Mouse (Mus musculus) adrenal gland (tissue): ENCODE data around the gene Ctrc.
"Not testable (repeated sequence)": the region's sequence is repeated elsewhere in the genome, so short reads cannot be mapped to it uniquely, and the experiment has no call there.

ENCODE experiments used
- intact Hi-C: fragments of 180-260 bp; cut with DNase I; formaldehyde crosslinking; loops from one replicate; pipeline ENCODE4 v1.15.1; 2025

The Ctrc gene

GRCm38 (mm10) chr4:141789564-141790218 lies 56.5 kb downstream of the Ctrc start:
- intact Hi-C loops: no loop called here

- intact Hi-C loops: no loop called here
Observed at GRCm38 (mm10) chr4:141787462-141787861, 58.7 kb downstream of the Ctrc start.

- intact Hi-C loops: no loop called here
Observed at GRCm38 (mm10) chr4:141787046-141787445, 59.1 kb downstream of the Ctrc start.

GRCm38 (mm10) chr4:141786141-141786540 lies 60.0 kb downstream of the Ctrc start:
- intact Hi-C loops: no loop called here

DNA sequence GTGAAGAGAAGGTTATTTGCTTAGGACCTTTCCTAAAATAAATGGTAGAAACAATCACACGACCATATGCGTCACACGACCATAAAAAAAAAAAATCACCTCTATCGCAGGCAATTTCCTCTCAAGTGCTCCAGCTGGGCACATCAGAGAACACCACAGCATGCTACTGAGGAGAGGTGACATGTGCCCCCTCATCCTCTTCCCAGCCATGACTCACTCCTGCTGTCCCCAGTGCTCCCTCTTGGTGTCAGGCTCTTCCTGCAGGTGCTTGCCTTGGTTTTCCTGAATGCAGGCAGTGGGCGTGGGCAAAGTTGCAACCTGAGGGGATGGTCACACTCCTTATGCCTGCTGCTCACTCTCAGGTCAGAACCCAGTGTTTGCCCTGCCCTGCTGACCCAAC lies 61.3 kb downstream of the Ctrc start:
- intact Hi-C loops: no loop called here

GRCm38 (mm10) chr4:141781201-141781985 lies 64.8 kb downstream of the Ctrc start:
- intact Hi-C loops: no loop called here

GRCm38 (mm10) chr4:141779828-141780227 lies 66.3 kb downstream of the Ctrc start:
- intact Hi-C loops: no loop called here

GRCm38 (mm10) chr4:141773019-141773418 lies 73.1 kb downstream of the Ctrc start:
- intact Hi-C loops: not testable (repeated sequence)

DNA sequence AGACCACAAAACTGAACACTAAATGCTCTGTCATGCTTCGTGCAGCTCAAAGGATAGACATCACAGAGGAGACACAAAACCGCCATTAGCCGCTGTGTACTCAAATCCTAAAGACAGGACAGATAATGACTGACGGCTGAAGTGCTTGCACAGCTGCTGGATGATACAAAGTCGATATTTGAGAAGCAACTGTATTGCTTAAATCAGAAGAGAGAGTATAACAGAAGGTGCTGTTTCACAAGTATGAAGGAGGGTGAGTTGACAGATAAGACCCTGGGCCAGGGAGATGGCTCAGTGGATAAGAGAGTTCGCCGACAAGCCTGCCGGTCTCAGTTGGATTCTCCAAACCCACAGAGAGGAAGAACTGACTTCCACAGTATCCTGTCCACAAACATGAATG lies 74.3 kb downstream of the Ctrc start:
- intact Hi-C loops: no loop called here

DNA sequence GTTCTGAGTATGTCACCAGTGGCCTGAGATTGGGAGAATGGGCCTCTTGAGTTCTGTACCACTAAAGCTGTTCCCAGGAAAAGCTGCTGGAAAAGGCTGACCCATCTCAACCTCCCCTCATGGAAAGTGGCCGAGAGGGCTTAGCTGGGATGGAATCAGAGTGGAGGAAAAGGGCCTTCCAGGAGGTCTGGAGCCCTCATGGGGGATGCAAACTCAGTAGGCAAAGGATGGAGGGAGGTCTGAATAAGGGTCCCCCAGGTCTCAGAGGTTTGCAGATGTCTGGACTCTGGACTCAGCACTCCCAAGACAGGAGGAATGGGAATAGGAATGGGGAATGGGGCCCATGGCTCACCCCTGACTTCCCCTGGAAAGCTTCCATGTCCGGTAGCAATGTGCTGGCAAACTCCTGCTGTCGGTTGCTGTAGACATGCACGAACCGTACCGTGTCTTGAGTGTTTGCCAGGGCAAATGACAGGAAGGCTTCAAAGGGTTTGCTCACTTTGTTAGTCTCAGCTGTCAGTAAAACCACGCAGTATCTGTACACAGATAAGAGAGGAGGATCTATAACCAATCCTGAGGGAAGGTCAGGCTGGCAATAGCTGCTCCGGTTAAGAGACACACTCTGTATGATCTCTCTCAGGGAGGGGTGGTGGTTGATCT lies 76.5 kb downstream of the Ctrc start:
- intact Hi-C loops: no loop called here

GRCm38 (mm10) chr4:141767353-141768036 lies 78.7 kb downstream of the Ctrc start:
- intact Hi-C loops: no loop called here

DNA sequence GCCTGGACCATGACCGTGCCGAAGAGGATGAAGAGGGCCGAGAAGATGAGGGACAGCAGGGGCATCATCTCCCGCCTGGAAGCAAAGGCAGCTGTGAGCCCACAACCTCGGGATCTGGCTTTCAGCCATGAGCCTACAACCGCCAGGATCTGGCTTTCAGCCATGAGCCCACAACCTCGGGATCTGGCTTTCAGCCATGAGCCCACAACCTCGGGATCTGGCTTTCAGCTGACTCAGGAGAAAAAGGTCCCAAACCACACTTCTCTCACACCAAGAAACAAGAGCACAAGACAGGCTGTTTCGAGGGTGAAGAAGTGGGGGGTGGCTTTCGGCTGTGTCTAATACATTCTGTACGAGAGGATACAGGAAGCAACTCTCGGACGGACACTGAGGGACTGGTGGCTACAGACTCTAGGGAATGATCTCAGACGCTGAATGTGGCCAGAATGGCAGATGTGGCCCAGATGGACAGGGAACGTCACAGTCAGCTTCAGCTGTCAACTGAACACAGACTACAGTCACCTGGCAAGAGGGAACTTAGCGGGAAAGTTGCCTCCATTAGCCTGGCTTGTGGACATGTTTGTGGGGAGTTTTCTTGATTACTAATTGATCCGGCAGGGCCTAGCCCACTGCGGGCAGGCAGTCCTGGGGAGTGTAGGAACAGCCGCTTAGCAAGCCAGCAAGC lies 79.3 kb downstream of the Ctrc start:
- intact Hi-C loops: no loop called here

- intact Hi-C loops: no loop called here
Observed at GRCm38 (mm10) chr4:141766316-141766667, 79.9 kb downstream of the Ctrc start.

GRCm38 (mm10) chr4:141765008-141765407 lies 81.2 kb downstream of the Ctrc start:
- intact Hi-C loops: no loop called here
